Mouse (Mus musculus) layer of hippocampus, adult 9-11 months (tissue): ENCODE results near the gene Gm13128.
"Not testable (repeated sequence)": the region's sequence is repeated elsewhere in the genome, so short reads cannot be mapped to it uniquely, and the experiment has no call there.

ENCODE experiments used
- DNase-seq: peaks from one replicate; pipeline ENCODE4 v3.0.0; 2022

The Gm13128 gene

DNA sequence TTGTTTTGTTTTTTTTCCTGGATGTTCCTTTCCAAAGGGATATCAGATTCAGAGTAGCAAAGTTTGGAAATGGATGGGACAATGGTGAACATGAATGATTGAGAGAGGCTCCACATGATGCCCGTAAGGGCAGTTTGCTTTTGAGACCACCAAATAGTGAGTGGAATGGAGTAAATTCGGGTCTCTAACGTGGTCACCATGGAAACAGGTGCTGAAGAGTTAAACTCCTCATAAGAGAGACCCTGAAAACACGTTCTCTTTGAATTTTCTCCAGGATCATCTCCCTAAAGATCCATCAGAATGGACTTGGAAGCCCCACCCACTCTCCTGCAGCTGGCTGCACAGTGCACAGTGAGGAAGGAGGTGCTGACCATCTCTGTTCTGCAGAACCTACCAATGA is at the start of gene Gm13128:
TSS of gene Gm13128 (plus strand) at position 301 of the 400 bp plus-strand sequence.
- DNase-seq, result not testable (repeated sequence)

GRCm38 (mm10) chr4:144280388-144280787 is 49.7 kb upstream of the Gm13128 start, which contains the start of gene Pramel5:
Gene Pramel5 (minus strand): TSS chr4:144280488.
- DNase-seq, result not testable (repeated sequence)

DNA sequence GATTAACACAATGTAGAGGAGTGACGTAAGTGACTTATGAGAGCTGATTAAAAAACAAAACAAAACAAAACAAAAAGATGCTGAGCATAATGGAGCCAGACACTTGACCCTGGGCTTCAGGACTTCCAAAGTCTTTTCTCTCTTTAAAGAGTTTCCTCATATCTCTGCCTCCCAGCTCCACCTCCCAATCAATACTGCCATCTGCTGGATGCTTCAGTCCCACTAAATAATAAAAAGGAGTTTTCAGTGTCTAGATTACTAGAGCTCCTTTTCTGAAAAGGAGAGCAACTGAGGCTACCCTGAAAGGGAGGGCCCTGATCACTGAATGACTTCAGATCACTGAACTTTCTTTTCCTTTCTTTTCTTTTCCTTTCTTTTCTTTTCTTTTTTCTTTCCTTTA is 30.6 kb upstream of the Gm13128 start:
- DNase-seq, result not testable (repeated sequence)

- DNase-seq, result not testable (repeated sequence)
Observed at GRCm38 (mm10) chr4:144312666-144313460, 17.2 kb upstream of the Gm13128 start.

DNA sequence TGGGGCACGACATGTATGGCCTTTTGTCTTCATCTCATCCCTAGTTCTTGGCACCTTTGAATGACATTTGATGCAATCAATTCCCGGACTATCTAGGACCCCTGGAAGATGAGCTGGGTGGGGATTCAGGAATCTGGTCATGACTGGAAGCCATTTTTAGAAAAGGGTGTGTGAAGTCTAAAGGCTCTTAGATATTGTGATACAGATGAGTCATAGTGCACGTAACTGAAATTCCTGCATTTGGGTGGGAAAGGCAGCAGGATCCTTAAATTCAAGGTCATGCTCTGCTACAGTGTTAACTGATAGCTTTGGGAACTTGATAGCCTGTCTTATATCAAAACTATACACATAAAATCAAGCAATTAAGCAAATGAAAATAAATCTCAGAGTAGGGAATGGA is 5.8 kb downstream of the Gm13128 start:
- DNase-seq, result not testable (repeated sequence)

DNA sequence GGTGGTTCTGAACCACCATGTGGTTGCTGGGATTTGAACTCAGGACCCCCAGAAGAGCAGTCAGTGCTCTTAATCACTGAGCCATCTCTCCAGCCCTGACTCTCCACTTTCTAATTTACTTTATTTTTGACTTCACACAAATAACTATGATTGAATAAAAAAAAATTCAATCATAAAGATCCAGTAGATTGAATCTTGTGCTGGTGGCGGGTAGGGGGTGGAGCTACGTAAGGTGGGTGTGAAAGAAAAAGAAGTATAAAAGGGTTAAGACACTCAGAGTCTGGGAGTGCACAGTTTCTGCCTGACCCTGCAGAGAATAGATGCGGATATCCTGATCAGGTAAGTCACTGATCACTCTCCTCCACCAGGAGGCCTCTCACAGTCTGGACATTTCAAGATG is 27.6 kb downstream of the Gm13128 start, which contains the start of gene Gm13119:
TSS of gene Gm13119 (plus strand) at position 301 of the 400 bp plus-strand sequence.
- not testable (repeated sequence) for DNase-seq

DNA sequence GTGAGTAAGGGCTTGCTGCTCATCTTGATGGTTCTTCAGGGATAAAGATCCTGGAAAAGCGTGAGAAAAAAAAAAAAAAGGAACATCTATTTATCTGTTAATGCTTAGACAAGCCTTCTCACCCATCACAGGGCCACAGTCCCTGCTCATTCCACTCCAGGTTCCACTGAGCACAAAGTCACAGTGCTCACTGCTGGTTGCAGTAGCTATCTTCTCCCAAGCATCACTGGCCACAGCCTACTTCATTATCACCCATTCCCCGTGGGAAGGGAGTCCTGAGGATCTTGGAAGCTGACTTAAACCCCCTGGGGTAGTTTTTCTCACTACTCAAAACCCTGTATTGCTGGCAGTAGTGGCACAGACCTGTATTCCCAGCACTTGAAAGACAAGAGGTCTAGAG is 47.9 kb downstream of the Gm13128 start, which contains the start of gene Pramef20:
TSS of gene Pramef20 (minus strand) at position 23 of the 400 bp plus-strand sequence.
- no peak for DNase-seq
